Mouse (Mus musculus) ES-Bruce4 (cell line): ENCODE measurements around the gene Exog. TPM values are rescaled to one million over a fixed set of nuclear protein-coding genes. Genes with fewer than 3 reads are reported as not detected.

Experiments used
- H3K27ac ChIP-seq: 2 replicates; pipeline ENCODE4 v1.5.1; 2012; ENCODE audit warnings: low read length, inconsistent platforms; ENCODE audit not compliant: insufficient read depth
- H3K27me3 ChIP-seq: 2 replicates; pipeline ENCODE4 v1.6.1; 2012; ENCODE audit warnings: mild to moderate bottlenecking, low read length, inconsistent platforms; ENCODE audit not compliant: control insufficient read depth, poor library complexity, insufficient read depth, severe bottlenecking
- H3K36me3 ChIP-seq: 2 replicates; pipeline ENCODE4 v1.6.1; 2012; ENCODE audit warnings: inconsistent platforms, mild to moderate bottlenecking, low read length, moderate library complexity; ENCODE audit not compliant: control insufficient read depth, poor library complexity, insufficient read depth, severe bottlenecking
- H3K4me1 ChIP-seq: one replicate; pipeline ENCODE4 v1.8.1; 2011; ENCODE audit warnings: low read length; ENCODE audit not compliant: control insufficient read depth, insufficient read depth
- H3K4me3 ChIP-seq: 2 replicates; pipeline ENCODE4 v1.5.1; 2011; ENCODE audit warnings: low read depth, mild to moderate bottlenecking, low read length
- H3K9ac ChIP-seq: 2 replicates; pipeline ENCODE4 v1.6.1; 2012; ENCODE audit warnings: low read depth, mild to moderate bottlenecking, inconsistent platforms; ENCODE audit not compliant: poor library complexity, severe bottlenecking
- H3K9me3 ChIP-seq: replicated peaks from 2 replicates; pipeline ENCODE4 v1.6.1; 2012; ENCODE audit warnings: mild to moderate bottlenecking, low read length, inconsistent platforms; ENCODE audit not compliant: control insufficient read depth, poor library complexity, insufficient read depth, severe bottlenecking
- CTCF ChIP-seq: IDR thresholded peaks from one replicate; pipeline ENCODE4 v1.8.1; 2011; ENCODE audit warnings: low read depth, low read length
- EP300 ChIP-seq: IDR thresholded peaks from 2 replicates; pipeline ENCODE4 v1.6.1; 2011; ENCODE audit warnings: low read depth, low read length; ENCODE audit not compliant: insufficient read depth
- POLR2A ChIP-seq: IDR thresholded peaks from one replicate; pipeline ENCODE4 v1.8.1; 2011; ENCODE audit warnings: low read length; ENCODE audit not compliant: insufficient read depth
- polyA plus RNA-seq: library from polyadenylated mRNA; stranded (reverse); fragments of >200 nt; gene quantifications from 2 replicates; pipeline ENCODE4 v1.2.4, GENCODE M21; 2011; ENCODE audit warnings: low read depth; ENCODE audit not compliant: missing spikeins, insufficient read depth, insufficient read length

Exog gene
- polyA plus RNA-seq, 1 experiment, result 11.0 TPM

- no peak overlapping the region for H3K4me3 ChIP-seq
- no peaks in the 10 kb centered on the region for H3K36me3 ChIP-seq
- no peaks in the 10 kb centered on the region for H3K27me3 ChIP-seq
- H3K9ac ChIP-seq, result no peak overlapping the region
- TF ChIP-seq POLR2A (no peak), EP300 (no peak), CTCF (no peak)
- H3K9me3 ChIP-seq, result no peaks in the 10 kb centered on the region
- H3K27ac ChIP-seq, result no peak overlapping the region
- H3K4me1 ChIP-seq, result no peaks in the 10 kb centered on the region
Observed at GRCm38 (mm10) chr9:119503613-119504012, 58.9 kb downstream of the Exog start.

GRCm38 (mm10) chr9:119504981-119505658 lies 60.4 kb downstream of the Exog start:
- H3K27me3 ChIP-seq, result no peaks in the 10 kb centered on the region
- TF ChIP-seq EP300 (0 out of 2 replicates have a peak, but pooled peaks have one; percentile 70), CTCF (no peak), POLR2A (no peak)

GRCm38 (mm10) chr9:119510902-119511301 lies 66.2 kb downstream of the Exog start:
- TF ChIP-seq CTCF (no peak), POLR2A (no peak), EP300 (no peak)
- Histone ChIP-seq H3K27ac (no peak overlapping the region), H3K9ac (no peak overlapping the region), H3K36me3 (no peaks in the 10 kb centered on the region), H3K27me3 (no peaks in the 10 kb centered on the region), H3K4me3 (no peak overlapping the region), H3K9me3 (no peaks in the 10 kb centered on the region), H3K4me1 (no peaks in the 10 kb centered on the region)

More at GRCm38 (mm10) chr9:119504981-119505658, 60.4 kb downstream of the Exog start:
- Histone ChIP-seq H3K9me3 (no peaks in the 10 kb centered on the region), H3K9ac (no peak overlapping the region), H3K4me1 (no peaks in the 10 kb centered on the region), H3K36me3 (no peaks in the 10 kb centered on the region), H3K4me3 (no peak overlapping the region), H3K27ac (no peak overlapping the region)

- no peaks in the 10 kb centered on the region for H3K4me1 ChIP-seq
Observed at GRCm38 (mm10) chr9:119512993-119513392, 68.2 kb downstream of the Exog start.

DNA sequence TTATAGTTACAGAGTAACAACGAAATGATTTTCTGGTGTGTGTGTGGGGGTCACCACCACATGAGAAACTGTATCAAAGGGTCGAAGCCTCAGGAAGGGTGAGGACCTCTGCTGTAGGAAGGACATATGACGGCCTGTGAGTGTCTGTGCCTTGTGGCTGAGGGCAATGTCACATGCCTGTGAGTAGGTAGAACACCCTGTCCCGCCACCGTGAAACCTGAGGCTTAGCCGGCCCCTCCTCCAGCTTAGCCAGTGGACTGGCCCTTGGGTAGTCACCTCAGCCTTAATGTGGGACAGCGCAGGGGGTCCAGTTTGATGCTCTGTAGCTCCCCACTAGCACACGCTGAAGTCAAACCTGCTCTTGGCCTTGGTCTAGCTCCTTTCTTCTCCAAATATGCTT lies 69.1 kb downstream of the Exog start:
- no peaks in the 10 kb centered on the region for H3K36me3 ChIP-seq
- H3K4me1 ChIP-seq, result no peaks in the 10 kb centered on the region
- H3K27me3 ChIP-seq, result no peaks in the 10 kb centered on the region
- no peaks in the 10 kb centered on the region for H3K9me3 ChIP-seq
- H3K9ac ChIP-seq, result no peak overlapping the region
- no peak overlapping the region for H3K4me3 ChIP-seq
- H3K27ac ChIP-seq, result no peak overlapping the region
- no peak for TF ChIP-seq CTCF
- TF ChIP-seq EP300, result no peak
- no peak for TF ChIP-seq POLR2A

More at GRCm38 (mm10) chr9:119512993-119513392, 68.2 kb downstream of the Exog start:
- TF ChIP-seq POLR2A (no peak), CTCF (no peak), EP300 (no peak)
- H3K4me3 ChIP-seq, result no peak overlapping the region
- no peaks in the 10 kb centered on the region for H3K36me3 ChIP-seq
- no peaks in the 10 kb centered on the region for H3K9me3 ChIP-seq
- H3K9ac ChIP-seq, result no peak overlapping the region
- H3K27me3 ChIP-seq, result no peaks in the 10 kb centered on the region
- H3K27ac ChIP-seq, result no peak overlapping the region

GRCm38 (mm10) chr9:119514986-119515385 lies 70.2 kb downstream of the Exog start:
- no peak overlapping the region for H3K27ac ChIP-seq
- TF ChIP-seq POLR2A, result no peak
- no peak for TF ChIP-seq CTCF
- no peak for TF ChIP-seq EP300

More at GRCm38 (mm10) chr9:119514986-119515385, 70.2 kb downstream of the Exog start:
- Histone ChIP-seq H3K4me1 (no peaks in the 10 kb centered on the region), H3K9ac (no peak overlapping the region), H3K27me3 (no peaks in the 10 kb centered on the region), H3K4me3 (no peak overlapping the region), H3K9me3 (no peaks in the 10 kb centered on the region), H3K36me3 (no peaks in the 10 kb centered on the region)

Other genes starting within 250 kb of the Exog start
- 0.34 TPM in 1 of 2 replicates, not detected in the other for gene Slc22a13, start 235.8 kb upstream of the Exog start, polyA plus RNA-seq
- gene Oxsr1, start 122.5 kb upstream of the Exog start, polyA plus RNA-seq, result 85.3 and 86.3 TPM in 2 replicates
- gene Acaa1a, start 105.3 kb upstream of the Exog start, polyA plus RNA-seq, result 20.7 and 23.9 TPM in 2 replicates
- 6.2 and 7.0 TPM in 2 replicates for gene Myd88, start 103.5 kb upstream of the Exog start, polyA plus RNA-seq
- 7.8 and 7.9 TPM in 2 replicates for gene Xylb, start 87.6 kb upstream of the Exog start, polyA plus RNA-seq
- gene Slc22a14, start 79.4 kb upstream of the Exog start, polyA plus RNA-seq, result not detected in 2 replicates
- 52.1 and 54.3 TPM in 2 replicates for gene Acvr2b, start 42.8 kb upstream of the Exog start, polyA plus RNA-seq
- 0.49 and 1.2 TPM in 2 replicates for gene Scn5a, start 134.1 kb downstream of the Exog start, polyA plus RNA-seq